Mouse (Mus musculus) ES-CJ7 (cell line): ENCODE measurements at regions not wholly inside any gene's neighbourhood (a gene's known extent, or its start where the extent isn't known, plus 50 kb on each side); places are given as distances from the start of the nearest gene placed in this dataset.

ENCODE experiments used
- DNase-seq: peaks from one replicate; pipeline ENCODE4 v3.0.0; 2011; ENCODE audit warnings: low read depth, low spot score

DNA sequence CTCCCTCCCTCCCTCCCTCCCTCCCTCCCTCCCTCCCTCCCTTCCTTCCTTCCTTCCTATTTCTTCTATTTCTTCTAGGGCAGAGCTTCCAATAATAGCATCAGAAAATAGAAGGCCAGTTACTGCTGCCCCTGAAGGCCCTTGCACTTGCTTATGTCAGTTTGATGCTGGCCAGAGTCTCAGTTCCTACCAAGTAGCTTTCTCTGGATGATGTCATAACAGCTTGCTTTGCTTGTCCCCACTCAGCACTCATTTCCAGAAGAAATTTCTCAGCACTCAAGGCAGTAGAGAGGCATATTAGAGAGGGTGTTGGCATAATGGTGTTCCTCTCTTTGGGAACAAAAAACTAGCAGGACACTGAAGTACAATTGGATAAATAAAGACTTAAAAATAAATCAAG, 811.6 kb upstream of the 4930444P10Rik start:
- DNase-seq: no peak

DNA sequence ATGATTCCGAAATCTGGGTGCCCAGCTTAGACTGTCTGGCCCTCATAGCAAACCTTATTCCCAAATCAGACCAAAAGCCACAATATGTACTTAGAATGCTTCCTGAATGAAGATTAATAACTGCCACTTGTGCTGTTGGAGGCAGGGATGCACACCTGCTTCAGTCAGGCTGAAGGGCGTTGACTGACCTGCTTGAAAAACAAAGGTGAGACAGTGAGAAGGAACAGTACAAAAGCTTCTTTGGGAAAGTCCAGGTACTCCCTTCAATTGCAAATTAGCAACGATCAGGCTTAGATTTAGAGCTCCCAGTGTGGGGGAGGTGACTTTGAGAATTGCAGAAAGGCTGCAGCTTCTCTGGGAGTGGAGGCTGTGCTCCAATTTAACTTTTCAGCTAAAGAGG, 775.3 kb upstream of the 4930444P10Rik start:
- DNase-seq: peak; percentile 78

DNA sequence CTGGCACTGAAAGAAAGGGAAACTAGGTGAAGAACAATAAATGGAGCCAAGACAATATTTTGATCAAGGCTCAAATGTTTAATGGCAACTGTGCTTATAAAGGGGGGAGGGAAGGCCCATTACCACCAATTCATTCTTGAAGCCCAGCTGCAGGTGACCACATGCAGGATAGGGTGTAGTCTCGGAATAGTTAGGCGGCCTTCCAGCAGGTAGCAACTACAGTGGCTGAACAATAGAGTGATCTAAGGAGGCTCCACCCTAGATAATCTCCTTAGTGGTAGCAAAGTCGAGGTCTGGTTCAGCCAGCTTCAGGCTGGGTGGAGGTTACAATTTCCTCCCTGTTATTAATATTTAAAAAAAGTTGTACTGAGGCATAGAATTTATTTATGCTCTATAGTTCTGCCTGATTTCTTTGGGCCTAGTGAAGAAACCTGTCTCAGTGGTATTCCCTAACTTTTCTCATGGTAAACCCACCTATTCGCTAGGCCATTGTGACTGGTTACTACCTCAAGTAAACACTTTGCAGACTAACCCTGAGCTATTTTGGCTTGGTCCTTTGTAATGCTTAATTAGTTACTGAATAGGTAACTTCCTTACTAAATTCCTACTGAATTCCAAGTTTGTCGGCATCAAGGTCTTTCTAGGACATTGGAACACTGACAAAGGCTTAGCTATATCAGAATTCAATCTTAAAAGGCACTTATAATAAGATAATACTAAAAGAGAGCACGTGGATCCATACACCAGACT, 774.1 kb upstream of the 4930444P10Rik start:
- peak; percentile 60 for DNase-seq

DNA sequence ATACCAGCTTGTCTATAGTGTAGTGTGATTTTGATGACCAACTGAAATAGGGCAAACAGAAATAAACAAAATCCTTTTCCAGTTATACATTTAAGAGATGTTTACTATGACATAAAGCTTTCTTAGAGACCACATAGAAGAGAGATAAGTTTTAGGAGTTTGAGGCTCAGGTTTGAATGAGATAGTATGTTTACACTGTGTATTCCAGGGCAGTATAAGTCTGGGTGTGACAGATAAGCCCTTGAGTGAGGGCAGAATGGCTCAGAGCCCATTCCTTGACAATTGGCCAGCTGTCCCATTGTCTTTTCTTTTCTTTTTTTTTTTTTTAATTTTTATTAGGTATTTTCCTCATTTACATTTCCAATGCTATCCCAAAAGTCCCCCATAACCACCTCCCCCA, 744.0 kb upstream of the 4930444P10Rik start:
- no peak for DNase-seq

DNA sequence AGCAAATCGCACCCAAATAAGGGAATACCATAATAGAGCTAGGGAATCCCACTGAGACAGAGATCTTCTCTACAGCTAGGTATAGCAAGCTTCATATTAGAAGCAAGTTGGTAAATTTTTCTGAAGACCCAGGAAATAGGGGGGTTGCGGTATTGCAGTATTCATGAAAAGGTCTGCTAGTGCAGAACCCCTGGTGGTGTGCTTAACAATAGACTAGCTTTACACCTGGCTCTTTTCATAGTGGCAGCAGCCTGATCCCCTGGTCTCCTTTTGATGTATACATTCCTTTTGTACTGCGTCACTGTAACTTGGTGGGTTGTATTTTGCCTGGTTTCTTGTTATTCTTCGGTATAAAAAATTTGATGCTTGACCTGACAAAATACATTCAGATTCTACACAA, 731.6 kb upstream of the 4930444P10Rik start:
- DNase-seq: peak; percentile 94

DNA sequence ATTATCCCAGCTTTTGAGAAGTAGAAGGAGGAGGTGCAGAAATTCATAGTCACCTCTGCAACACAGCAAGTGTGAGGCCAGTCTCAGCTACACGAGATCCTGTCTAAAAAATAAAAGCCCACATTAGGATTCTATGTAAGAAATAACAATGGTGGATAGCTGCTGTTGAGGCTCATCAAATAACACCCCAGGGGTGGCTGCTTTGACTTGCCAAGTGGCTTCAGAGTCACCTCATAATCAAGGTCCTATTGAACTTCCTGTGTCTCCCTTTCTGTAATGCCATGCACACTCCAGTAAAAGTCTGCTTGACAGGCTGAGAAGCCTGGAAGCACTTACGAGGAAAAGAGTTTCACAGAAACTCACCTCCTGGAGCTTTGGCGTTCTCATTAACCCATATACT, 730.9 kb upstream of the 4930444P10Rik start:
- DNase-seq: peak; percentile 94

DNA sequence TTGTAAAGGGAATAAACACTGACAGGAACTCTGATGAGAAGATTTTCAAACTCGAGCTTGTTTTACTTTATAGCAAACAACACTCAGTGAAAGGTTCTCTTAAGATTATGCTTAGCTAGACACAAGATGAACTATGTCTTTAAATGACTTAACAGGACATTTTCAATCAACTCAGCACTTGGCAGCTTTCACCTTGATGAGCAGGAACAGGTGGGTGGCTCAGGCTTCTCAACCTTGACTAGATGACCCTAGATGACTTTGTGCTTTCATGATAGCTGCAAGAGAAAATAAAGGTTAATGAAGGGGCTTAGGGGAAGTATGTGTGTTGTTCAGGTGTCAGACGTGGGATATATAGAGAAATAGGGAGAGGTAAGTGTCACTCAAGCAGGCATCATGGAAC, 728.1 kb upstream of the 4930444P10Rik start:
- DNase-seq: no peak

DNA sequence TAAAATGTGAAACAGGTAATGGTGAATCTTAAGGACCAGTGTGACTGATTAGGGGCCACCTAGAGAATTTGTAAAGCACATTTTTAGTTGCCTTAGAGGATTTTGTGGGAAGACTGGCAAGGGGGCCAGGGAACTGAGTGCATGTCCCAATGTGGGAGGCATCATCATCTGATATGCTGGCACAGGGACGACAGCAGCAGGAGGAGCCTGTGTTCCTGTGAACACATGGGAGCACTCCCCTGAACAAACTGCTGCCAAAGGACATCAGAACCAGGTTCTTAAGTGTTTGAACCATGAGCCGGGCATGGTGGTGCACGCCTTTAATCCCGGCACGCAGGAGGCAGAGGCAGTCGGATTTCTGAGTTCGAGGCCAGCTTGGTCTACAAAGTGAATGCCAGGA, 723.4 kb upstream of the 4930444P10Rik start:
- no peak for DNase-seq

DNA sequence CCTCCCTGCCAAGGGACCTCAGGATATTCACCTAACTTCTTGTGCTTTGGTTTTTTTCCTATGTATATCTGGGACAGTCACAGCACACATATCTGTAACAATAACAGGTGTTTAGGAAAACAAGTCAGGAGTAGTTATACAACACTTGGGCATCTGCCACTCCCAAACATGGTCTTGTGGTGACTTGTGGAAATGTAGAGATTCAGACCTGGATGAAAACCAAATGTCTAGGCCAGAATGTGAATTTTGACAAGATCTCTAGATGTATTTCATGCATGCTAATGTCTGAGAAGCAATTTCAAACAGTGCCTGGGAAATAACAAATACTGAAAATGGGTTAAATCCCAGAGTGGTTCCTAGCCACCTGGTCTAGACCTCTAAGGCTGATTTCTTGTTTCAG, 722.6 kb upstream of the 4930444P10Rik start:
- no peak for DNase-seq

DNA sequence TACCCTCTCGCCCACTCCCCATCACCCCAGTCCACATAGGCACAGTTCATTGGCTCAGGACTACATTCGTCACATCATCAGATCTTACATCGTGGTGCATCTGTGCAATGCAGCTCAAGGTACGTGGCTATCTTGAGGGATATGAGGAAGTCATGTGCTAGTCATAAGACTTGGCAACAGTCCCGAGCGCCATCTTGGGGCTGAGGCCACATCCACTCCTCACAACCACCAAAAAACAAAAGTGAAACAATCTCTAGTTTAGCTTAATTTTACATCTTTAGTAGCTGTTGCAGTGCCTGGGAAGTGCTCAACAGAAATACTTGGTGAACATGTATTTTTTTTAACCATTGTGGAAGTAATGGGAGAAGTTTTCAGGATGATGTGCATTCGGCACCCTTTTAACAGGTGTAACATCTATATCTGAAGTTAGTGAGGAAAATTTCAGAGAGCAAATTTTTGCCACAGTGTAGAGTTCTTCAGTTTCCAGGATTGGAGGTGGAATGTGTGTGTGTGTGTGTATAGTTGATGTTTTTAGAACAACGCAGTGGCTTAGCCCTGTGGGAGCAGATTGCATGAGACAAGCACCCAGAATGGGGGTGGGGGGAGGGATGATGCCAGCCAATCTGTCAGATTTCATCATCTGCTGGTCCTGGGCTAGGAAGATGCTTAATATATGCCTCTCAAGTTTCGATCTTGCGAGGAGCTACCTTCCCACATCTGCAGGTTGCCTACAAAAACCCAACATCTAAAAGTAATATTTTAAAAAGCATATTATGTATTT, 716.4 kb upstream of the 4930444P10Rik start:
- DNase-seq: no peak

DNA sequence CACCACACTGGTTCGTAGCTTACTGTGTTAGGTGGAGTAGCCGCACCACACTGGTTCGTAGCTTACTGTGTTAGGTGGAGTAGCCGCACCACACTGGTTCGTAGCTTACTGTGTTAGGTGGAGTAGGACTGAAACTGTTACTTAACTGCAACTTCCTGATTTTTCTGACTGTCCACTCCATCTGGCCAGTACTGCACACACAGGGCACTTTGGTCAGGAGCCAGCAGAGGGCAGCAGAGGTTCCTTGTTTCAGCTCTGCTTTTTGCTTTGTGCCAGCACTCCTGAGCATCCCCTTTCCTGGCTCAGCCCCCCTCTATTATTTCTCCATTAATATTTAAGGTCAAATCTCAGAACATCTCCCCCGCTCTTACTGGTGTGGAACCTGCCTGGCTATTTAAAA, 705.2 kb upstream of the 4930444P10Rik start:
- peak; percentile 64 for DNase-seq

DNA sequence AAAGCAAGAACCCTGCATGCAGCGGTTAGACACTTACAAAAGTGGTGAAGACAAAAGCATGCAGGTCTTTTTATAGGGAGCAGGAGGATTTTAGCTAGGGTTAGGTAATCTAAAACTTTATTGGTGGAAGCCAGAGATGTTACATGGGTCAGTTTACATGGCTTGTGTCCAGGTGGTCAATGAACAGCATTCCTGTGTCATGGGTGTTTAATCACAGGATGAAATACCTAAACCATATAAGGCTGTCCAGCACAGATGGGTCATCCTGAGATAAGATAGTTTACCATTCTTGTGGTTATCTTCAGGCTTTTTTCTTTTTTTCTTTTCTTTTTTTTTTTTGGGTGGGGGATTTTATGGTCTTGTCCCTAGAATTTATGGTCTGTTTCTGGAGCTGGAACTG, 703.3 kb upstream of the 4930444P10Rik start:
- no peak for DNase-seq

DNA sequence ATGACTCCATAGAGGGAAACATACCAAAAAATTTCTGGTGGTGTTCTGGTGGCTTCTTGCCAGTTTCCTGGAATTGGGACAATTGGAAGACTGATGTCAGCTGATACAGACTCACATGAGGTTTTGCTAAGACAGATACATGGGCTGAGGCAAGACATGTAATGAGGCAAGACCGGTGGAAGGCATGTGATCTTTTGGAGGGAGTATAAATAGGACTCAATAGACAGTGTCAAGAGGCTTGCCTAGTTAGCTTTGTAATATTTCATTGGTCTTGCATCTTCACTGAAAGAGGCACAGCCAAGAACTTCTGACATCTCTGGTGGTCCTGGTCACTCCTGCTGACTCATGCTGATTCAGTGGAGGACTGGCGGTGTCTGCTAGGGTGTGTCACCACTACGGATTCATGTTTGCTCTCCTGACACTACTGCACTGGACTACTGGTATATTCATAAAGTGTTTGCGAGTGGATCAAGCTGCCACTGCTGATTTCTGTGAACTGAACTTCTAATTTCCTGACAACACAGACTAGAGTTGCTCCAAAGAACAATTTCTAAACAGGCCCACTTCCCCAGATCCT, 697.7 kb upstream of the 4930444P10Rik start:
- no peak for DNase-seq

DNA sequence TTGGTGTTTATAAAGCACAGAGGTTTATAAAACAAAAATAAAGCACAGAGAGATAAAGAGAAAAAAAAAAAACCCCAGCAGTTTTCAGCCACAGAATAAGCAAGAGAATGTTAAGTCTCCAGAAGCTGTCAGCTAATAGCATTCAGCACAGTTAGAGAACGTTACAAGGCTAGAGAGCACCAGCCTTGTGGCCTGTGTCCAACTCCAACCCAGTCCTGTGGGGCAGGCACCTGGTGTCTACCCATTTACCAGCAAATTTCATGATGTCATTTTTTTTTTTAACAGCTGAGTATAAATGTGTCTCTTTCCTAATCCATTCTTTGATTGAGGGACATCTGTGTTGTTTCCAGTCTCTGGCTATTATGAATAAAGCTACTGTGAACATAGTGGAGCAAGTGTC, 686.7 kb upstream of the 4930444P10Rik start:
- no peak for DNase-seq

DNA sequence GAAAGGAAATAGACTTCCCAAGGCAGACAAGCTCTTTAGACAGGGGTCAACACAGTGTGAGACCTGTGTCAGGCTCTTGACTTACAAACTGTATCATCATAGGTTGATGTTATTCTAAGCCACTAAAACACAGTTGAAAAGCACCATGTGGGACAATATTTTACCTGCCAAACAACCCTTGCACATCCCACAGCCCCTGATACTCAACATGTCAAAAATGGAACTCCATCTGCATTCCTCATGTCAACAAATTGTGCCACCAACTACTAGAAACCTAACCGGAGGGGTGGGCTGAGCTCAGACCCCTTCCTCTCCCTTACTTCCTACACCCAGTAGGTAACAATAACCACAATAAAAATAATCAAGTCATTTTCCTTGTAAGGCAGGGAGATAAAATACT, 667.8 kb upstream of the 4930444P10Rik start:
- no peak for DNase-seq
